Mouse (Mus musculus) effector memory CD4-positive, alpha-beta T cell, adult 5 months (primary cell): ENCODE results near the gene Rarg. TPM values are rescaled to one million over a fixed set of nuclear protein-coding genes. Genes with fewer than 3 reads are reported as not detected.

Experiments
- polyA plus RNA-seq: library from polyadenylated mRNA; unstranded; fragments of 100-300 nt; shearing (Covaris generic); gene quantifications from one replicate; pipeline ENCODE4 v1.2.1, GENCODE M21; 2017

Gene Rarg
- polyA plus RNA-seq: 25.5 TPM

DNA sequence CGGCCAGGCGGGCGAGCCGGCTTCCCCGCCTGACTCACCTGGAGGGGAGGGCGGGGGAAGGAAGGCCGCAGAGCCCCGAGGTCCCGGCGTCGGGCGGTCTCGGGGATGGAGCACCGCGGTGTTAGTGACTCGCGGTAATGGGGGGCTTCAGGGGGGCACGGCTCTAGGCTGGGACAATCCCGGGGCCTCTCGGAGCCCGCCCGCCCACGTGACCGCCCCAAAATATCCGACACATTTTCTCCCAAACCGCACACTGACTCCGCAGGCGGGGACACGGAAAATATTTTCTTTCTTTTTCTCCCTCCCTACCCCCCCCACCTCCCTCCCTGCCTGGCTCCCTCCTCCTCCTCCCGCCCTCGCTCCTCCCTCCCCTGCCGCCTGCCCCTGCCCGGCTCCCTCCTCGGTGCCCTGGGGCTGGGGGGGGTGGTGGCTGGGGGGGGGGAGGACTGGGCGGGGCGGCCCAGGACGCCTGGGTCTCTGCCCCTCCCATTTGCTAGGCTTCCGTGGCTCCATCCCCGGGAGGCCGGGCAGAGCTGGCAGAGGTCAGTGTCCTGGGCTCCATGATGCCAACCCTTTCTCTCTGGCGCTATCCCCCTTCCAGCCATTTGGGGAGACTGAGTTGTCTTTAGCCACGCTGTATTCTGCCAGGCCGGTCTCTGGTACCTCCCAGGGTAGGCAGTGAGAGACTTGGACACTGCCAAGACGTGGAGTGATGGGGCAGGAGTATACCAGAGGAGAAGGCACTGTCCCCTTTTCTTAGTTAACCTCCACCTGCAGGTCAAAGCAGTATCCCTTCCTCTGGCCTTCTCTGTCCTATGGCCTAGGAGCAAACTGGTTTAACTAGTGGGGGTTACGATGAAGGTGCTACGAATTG, at the start of gene Rarg:
Rarg (minus strand) TSS at position 316 of the 874 bp plus-strand sequence.

DNA sequence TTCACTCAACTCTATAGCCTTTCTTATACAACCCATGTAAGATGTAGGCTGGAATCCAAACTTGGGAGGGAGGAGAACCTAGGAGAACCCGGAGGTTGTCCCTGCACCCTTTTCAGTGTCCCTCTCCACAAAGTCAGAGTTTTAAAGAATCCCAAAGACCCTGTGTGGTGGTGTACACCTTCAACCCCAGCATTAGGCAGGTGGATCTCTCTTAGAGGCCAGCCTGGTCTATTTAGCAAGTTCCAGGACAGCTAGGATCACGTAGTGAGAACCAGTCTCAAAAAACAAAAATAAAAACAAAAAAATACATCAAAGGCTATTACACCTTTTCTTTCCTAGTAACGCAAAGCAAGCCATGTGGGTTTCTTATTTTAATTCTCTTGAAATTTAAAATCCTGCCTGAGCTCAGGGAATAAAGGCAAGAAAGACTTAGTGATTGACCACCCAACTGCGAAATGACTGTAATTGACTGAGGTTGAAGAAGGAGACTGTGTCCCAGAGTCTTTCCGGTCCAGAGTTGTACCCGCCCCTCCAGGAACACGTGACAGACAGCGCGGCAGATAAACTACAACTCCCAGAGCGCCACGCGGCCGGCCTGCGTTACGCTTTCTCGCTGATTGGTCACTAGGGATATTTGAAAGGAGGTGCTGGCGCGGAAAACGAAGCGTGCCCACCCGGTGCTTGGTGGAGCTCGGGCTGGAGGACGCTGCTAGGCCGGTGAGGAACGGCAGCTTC, 38.5 kb upstream of the Rarg start, which contains the start of gene Espl1:
Espl1 (plus strand) TSS at position 634 of the 735 bp plus-strand sequence.

DNA sequence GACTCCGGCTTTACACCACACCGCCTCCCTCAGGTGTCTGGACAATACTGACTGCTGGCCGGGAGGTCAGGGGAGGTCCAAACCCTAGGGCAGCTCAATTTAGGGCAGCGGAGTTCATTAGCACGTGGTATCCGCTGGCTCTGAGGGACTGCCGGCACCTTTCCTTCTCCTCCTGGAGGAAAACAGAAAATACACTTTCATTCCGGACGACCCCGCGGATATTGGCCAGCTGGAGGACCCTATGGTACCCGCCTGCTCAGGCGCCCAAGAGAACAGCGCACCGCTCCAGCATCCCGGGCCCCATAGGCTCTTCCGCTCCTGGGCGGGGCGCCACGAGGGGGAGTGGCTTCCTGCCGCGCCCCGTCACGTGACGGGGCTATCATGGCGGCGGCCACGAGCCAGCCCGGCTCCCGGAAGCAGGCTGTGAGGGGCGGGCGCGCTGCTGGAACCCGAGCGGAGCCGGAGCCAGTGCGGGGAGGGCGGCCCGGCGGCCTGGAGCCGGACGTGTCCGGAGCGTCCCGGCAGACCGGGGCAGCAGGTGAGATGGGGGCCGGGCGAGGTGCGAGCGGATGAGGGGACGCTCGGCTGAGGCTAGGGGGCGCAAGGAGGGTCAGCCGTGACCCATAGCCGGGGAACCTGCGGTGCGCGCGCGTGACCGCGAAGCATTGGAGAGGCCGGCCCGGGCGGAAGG, 21.9 kb upstream of the Rarg start, which contains the start of gene Mfsd5:
Mfsd5 (plus strand) TSS at position 363 of the 691 bp plus-strand sequence.

DNA sequence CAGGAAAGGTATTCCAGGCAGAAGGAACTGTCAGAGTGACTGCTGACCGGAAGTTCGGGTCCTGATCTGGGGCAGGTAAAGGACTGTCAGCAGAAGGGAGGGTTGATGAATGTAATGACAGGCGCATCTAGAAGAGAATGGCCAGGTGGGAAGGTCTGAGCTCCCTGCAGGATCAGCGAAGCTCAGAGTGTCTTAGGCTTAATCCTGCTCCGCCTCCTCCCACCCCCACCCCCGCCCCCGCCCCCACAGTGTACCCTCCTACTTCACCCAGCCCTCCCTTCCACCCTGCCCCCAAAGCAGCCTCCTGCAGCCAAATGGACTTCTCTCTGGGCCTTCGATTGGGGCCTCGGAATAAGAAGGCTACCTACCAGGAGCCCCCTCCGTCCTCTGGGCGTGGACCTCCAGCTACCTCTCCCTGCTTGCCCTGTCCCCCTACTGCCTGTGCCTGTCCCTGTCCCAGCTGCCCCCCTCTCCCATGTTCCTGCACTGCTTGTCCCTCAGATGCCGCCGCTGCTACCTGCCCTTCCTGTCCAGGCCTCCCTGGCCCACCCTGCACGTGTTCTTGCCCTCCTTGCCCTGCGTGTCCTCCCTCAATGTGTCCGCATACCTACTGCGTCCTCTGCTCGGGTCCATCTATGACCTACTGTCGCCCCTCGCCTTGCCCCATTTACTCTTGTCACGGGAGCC, 13.1 kb upstream of the Rarg start, which contains the start of gene Gm9918:
Gm9918 (plus strand) TSS at position 290 of the 687 bp plus-strand sequence.

DNA sequence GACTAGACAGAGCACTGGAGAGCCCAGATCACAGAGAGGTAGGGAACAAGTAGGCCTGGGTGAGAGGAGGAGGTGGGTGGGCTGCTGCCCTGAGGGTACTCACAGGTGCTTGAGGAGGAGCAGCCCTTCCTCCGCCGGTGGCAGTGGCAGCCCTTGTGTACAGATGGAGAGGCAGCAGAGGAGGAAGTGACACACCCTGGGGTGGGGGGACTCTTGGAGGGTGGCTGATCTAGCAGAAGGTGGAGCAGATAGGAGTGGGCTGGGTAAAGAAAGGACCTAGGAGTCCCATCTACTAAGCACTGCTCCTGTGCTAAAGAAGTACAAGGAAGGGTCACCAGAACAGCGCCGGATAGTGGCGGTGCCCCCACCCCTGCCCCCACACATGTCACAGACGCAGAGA, 25.6 kb downstream of the Rarg start, which contains the start of gene Itgb7:
Itgb7 (minus strand) TSS at position 197 of the 400 bp plus-strand sequence.

DNA sequence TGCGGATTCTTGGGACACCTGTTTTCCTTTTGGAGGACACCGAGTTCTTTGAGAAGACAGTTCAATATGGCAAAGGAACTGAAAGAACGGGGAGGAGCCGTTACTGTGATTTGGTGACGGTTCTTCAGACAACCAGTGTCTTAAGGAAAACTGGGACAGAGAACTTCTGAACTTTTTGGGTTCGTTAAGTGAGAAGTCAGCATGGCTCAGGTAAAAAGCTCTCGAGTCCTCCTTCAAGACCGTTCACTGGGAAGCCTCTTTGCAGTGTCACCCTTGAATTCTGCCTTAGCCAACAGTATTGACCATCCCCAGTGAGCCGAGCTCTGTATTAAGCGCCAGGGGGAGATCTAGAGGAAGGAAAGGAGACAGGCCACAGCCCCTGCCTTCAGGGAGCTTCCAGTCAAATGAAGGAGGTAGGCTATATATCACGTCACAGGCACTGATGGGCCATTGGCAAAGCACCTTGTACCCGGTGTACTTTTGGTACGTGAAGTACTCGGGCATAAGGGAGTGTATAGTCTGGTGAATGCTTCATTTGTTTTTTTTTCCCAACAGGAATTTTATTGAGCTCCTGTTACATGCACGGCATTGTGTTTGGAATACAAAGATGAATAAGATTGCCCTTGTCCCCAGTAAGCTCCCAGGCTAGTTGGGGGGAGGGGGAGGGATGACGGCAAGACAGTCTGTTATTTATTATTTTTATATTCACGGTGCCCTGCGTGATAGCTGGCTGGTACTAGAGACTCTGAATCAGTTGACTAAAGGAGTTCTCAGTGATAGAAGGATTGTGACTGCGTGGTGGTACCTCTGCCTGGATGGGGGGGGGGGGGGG, 52.4 kb downstream of the Rarg start, which contains the start of gene Csad:
Csad (minus strand) TSS at position 51 of the 832 bp plus-strand sequence.

DNA sequence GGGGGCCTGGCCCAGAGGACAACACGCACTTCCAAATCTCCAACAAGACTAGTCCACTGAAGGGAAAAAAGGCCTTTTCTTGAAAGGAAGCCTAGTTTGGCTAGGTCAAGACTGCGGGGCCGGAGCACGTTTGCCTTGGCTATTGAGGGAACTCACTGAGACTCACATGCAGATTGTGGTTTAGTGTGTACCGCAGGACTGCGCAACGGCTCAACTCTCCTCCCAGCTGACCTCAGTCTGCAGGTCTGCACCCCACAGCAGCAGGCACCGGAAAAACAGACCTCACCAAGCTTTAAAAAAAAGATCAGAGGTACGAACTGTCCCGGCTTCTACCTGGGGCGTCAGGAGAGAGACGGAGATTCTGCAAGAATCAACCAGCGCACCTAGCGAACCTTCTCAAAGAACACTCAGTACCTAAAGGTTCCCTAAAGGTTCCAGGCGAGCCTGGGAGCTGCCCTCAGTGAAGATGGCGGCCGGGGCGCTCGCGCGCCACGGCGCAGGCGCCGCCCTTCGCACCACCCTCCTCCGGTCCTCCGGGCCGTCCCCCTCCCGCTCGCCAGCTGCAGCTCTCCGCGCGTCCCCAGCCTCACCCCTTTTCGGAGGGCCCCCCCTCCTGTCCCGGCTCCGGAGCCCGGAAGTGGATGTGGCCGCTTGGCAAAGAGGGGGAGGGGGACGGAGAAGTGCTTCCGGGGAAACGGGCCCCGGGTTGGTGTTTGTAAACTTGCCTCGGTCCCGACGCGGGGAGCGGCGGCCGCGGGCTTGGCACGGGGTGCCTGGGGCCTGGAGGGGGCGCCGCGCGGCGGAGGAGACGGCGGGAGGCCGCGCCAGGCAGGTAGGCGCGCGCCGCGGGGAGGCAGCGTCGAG, 54.1 kb downstream of the Rarg start, which contains the start of gene Zfp740:
Zfp740 (plus strand) TSS at position 279 of the 864 bp plus-strand sequence.

Other genes starting within 250 kb of the Rarg start
- gene Krt18, start 229.3 kb downstream of the Rarg start, polyA plus RNA-seq: not detected
- 90.3 TPM for gene Eif4b, start 183.7 kb downstream of the Rarg start, polyA plus RNA-seq
- gene Tns2, start 157.1 kb downstream of the Rarg start, polyA plus RNA-seq: 3.1 TPM
- 42.3 TPM for gene Spryd3, start 121.3 kb downstream of the Rarg start, polyA plus RNA-seq
- gene Igfbp6, start 113.2 kb downstream of the Rarg start, polyA plus RNA-seq: 0.56 TPM
- gene Soat2, start 107.0 kb downstream of the Rarg start, polyA plus RNA-seq: 6.2 TPM
- gene Zfp740, start 54.3 kb downstream of the Rarg start, polyA plus RNA-seq: 93.1 TPM
- gene Csad, start 52.8 kb downstream of the Rarg start, polyA plus RNA-seq: 9.2 TPM
- gene Itgb7, start 25.6 kb downstream of the Rarg start, polyA plus RNA-seq: 974 TPM
- gene Gm9918, start 13.0 kb upstream of the Rarg start, polyA plus RNA-seq: not detected
- 36.3 TPM for gene Mfsd5, start 21.9 kb upstream of the Rarg start, polyA plus RNA-seq
- gene Espl1, start 38.7 kb upstream of the Rarg start, polyA plus RNA-seq: 0.50 TPM
- gene Pfdn5, start 68.6 kb upstream of the Rarg start, polyA plus RNA-seq: 472 TPM
- gene Myg1, start 74.2 kb upstream of the Rarg start, polyA plus RNA-seq: 43.2 TPM
- 37.0 TPM for gene Aaas, start 93.3 kb upstream of the Rarg start, polyA plus RNA-seq
- not detected for gene Sp7, start 109.7 kb upstream of the Rarg start, polyA plus RNA-seq
- 21.4 TPM for gene Sp1, start 148.6 kb upstream of the Rarg start, polyA plus RNA-seq
- gene Amhr2, start 187.8 kb upstream of the Rarg start, polyA plus RNA-seq: 1.2 TPM
- 564 TPM for gene Prr13, start 201.5 kb upstream of the Rarg start, polyA plus RNA-seq
- 94.6 TPM for gene Pcbp2, start 213.0 kb upstream of the Rarg start, polyA plus RNA-seq
- not detected for gene Gm10337, start 246.2 kb upstream of the Rarg start, polyA plus RNA-seq